Mouse (Mus musculus): ENCODE data around the gene Frmd8. TPM values are rescaled to one million over a fixed set of nuclear protein-coding genes. Genes with fewer than 3 reads are reported as not detected.
A peak's percentile ranks its signal among the peaks of the same experiment; 100 is the strongest.

The Frmd8 gene
- polyA plus RNA-seq, 1 experiment from 2014 or later = 15.8 TPM

DNA sequence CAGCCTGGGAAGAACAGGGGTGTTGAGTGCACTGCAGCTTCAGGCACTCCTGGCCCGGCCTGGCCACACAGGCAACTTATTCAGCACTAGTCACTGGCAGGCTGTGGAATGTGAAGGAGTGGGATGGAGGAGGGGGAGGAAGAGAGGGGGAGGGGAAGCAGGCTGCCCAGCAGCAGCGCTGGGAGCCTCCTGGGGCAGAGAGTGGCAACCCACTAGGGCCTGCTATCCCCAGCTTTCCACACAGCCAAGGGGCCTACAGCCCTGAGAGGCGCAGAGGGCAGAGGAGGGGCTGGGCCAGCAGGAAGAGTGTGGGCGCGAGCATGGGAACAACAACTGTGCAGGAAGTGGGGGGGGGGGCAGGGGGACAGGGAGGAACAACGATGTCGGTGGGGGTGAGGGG lies 3.8 kb downstream of the Frmd8 start:
- peaks cover 10% of the 10 kb centered on the region for H3K4me1 ChIP-seq (ENCODE audit: control insufficient read depth, insufficient read depth, low read length)
- H3K27ac ChIP-seq (replicated peaks; ENCODE audit: low read depth, low read length) = peak overlapping the region; percentile 76
- H3K4me2 ChIP-seq (ENCODE audit: low read depth, low read length) = peak overlapping the region; percentile 16
- no peaks in the 10 kb centered on the region for H3K27me3 ChIP-seq (ENCODE audit: control insufficient read depth, insufficient read depth, low read length)
- H3K9ac ChIP-seq (replicated peaks; ENCODE audit: low read length) = peak overlapping the region; percentile 44
- ATAC-seq (replicated peaks; ENCODE audit: insufficient number of reproducible peaks, low FRiP score, low TSS enrichment, low read depth) (peak; percentile 63), DNase-seq (ENCODE audit: low spot score) (peak; percentile 77)
- no peaks in the 10 kb centered on the region; the same call in 1 of the 2 replicates for H3K36me3 ChIP-seq (replicated peaks; ENCODE audit: control insufficient read depth, insufficient read depth, low read depth, low read length)
- no peak overlapping the region for H3K4me3 ChIP-seq (ENCODE audit: low read depth, low read length)
- WGBS = 0% methylated on average over 5 of the region's 7 CpGs
- no peaks in the 10 kb centered on the region for H3K9me3 ChIP-seq (replicated peaks; ENCODE audit: control insufficient read depth, low read length)

DNA sequence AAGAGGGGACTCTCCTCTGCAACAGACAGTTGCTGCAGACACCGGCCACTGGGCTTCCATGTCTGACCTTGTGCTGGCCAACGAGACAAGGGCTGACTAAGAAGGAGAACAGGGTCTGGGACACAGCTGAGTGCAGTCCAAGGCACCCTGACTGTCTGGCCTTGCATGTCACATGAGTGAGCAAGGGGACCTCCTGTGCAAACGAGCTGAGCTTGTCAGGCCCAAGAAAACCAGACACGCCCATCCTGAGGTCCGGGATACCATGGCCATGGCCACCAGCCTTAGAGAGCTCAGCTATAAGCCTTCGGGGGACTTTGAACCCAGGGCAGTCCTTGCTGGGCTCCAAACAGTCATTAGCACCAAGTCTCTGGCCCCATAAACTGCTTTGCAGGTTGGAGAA lies 7.0 kb downstream of the Frmd8 start:
- peaks cover 10% of the 10 kb centered on the region for H3K4me1 ChIP-seq (ENCODE audit: control insufficient read depth, insufficient read depth, low read length)
- no peaks in the 10 kb centered on the region for H3K27me3 ChIP-seq (ENCODE audit: control insufficient read depth, insufficient read depth, low read length)
- no peak overlapping the region for H3K9ac ChIP-seq (replicated peaks; ENCODE audit: low read length)
- H3K4me2 ChIP-seq (ENCODE audit: low read depth, low read length) = no peak overlapping the region
- no peak overlapping the region for H3K27ac ChIP-seq (replicated peaks; ENCODE audit: low read depth, low read length)
- H3K36me3 ChIP-seq (replicated peaks; ENCODE audit: control insufficient read depth, insufficient read depth, low read depth, low read length) = peaks cover 10% of the 10 kb centered on the region
- no peak overlapping the region for H3K4me3 ChIP-seq (ENCODE audit: low read depth, low read length)
- DNase-seq (ENCODE audit: low spot score) (no peak), ATAC-seq (replicated peaks; ENCODE audit: insufficient number of reproducible peaks, low FRiP score, low TSS enrichment, low read depth) (no peak)
- H3K9me3 ChIP-seq (replicated peaks; ENCODE audit: control insufficient read depth, low read length) = no peaks in the 10 kb centered on the region
- WGBS = 87% methylated on average over 6 of the region's 6 CpGs

DNA sequence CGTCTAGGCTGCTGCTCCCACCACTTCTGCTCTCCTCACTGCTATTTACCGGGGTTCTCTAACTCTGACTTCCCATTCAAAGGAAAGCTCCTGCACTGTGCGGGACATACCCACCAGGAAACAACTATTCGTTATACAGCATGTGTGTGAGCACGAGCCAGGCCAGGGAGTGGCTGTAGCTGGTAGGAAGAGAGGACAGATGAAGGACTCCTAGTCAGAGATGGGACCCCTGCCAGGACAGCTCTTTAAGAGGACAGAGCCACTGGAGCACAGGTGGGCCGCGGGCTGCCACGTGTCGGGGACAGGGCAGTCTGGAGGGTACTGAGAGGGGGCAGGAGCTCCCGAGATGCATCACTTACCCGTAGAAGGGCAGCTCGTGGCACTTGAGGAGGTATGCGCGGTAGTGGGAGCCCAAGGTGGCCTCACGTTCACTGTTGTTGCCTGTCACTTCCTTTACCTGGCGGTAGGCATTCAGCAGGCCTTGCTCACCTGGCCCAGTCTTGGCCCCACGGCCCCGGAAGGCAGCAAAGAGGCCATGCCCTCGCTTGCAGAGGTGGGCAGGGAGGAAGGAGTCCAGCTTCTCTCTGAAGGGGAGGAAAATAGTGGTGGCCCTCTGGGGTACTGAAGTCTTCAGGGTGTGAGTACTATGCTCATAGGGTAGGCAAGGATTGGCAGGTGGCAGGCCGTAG lies 10.2 kb downstream of the Frmd8 start:
- Histone ChIP-seq H3K4me2 (ENCODE audit: low read depth, low read length) (no peak overlapping the region), H3K9ac (replicated peaks; ENCODE audit: low read length) (no peak overlapping the region), H3K27me3 (ENCODE audit: control insufficient read depth, insufficient read depth, low read length) (no peaks in the 10 kb centered on the region), H3K4me3 (ENCODE audit: low read depth, low read length) (no peak overlapping the region), H3K36me3 (replicated peaks; ENCODE audit: control insufficient read depth, insufficient read depth, low read depth, low read length) (peaks cover 23% of the 10 kb centered on the region), H3K27ac (replicated peaks; ENCODE audit: low read depth, low read length) (no peak overlapping the region), H3K4me1 (ENCODE audit: control insufficient read depth, insufficient read depth, low read length) (no peaks in the 10 kb centered on the region), H3K9me3 (replicated peaks; ENCODE audit: control insufficient read depth, low read length) (no peaks in the 10 kb centered on the region; the same call in 1 of the 2 replicates)
- no peak for DNase-seq (ENCODE audit: low spot score)
- WGBS = 92% methylated on average over 20 of the region's 20 CpGs
- ATAC-seq (replicated peaks; ENCODE audit: insufficient number of reproducible peaks, low FRiP score, low TSS enrichment, low read depth) = 0 out of 2 replicates have a peak, but pooled peaks have one; percentile 31

DNA sequence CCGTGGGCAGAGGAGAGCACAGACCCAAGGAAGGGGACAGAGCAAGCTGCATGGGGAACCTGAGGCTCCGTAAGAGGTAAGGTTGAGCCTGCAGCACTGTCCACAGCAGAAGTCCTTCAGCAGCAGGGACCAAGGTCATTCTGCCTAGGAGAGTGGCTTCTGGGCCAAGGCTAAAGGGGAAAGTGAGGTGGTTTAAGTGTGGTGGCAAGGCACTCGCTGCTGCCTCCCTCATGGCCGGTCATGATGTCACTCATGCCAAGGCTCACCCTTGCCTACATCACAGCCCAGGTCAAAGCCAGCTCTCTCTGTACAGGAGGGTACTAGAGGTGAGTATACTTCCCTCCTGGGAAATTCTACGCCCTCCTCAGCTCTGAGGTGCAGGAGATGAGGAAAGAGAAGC lies 11.3 kb downstream of the Frmd8 start:
- H3K9me3 ChIP-seq (replicated peaks; ENCODE audit: control insufficient read depth, low read length) = no peaks in the 10 kb centered on the region; the same call in 1 of the 2 replicates
- WGBS = 98% methylated on average over 5 of the region's 5 CpGs

DNA sequence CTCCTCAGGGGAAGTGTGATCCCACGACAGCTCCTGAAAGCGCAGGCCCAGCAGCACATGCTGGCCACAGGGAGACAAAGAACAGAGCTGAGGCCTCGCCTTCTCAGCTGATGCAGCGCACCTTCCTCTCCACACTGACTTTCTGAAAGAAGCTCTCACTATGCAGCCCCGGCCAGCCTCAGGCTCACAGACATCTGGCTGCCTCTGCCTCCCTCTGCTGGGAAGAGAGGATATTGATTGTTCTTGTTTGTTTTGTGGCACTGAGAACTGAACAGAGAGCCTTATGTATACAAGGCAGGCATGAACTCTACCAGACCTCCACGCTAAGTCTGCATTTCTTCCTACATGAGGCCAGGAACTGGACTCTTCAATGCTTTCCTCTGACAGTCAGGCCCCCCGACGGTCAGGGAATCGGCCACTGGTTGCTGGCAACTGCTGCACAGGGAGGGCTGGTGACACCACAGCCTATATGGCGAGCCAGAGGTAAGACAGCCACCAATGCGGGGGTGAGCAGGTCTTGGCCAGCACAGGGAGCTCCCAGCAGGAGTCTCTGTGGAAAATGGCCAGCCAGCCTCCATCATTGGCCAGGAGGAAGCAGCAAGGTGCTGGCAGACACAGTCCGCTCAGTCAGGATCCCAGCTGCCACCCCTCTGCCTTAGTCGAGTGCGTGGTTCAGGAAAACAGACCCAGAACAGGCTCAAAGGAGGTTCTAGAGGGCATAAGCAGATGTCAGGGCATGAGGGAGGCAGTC lies 12.6 kb downstream of the Frmd8 start:
- Histone ChIP-seq H3K27me3 (ENCODE audit: control insufficient read depth, insufficient read depth, low read length) (no peaks in the 10 kb centered on the region), H3K4me3 (ENCODE audit: low read depth, low read length) (no peak overlapping the region), H3K9ac (replicated peaks; ENCODE audit: low read length) (no peak overlapping the region), H3K9me3 (replicated peaks; ENCODE audit: control insufficient read depth, low read length) (no peaks in the 10 kb centered on the region; the same call in 1 of the 2 replicates), H3K36me3 (replicated peaks; ENCODE audit: control insufficient read depth, insufficient read depth, low read depth, low read length) (peaks cover 23% of the 10 kb centered on the region), H3K27ac (replicated peaks; ENCODE audit: low read depth, low read length) (no peak overlapping the region), H3K4me1 (ENCODE audit: control insufficient read depth, insufficient read depth, low read length) (no peaks in the 10 kb centered on the region), H3K4me2 (ENCODE audit: low read depth, low read length) (no peak overlapping the region)
- no peak for ATAC-seq (replicated peaks; ENCODE audit: insufficient number of reproducible peaks, low FRiP score, low TSS enrichment, low read depth)
- DNase-seq (ENCODE audit: low spot score) = no peak
- WGBS = 97% methylated on average over 14 of the region's 14 CpGs

More for the DNA sequence above, 11.3 kb downstream of the Frmd8 start:
- H3K36me3 ChIP-seq (replicated peaks; ENCODE audit: control insufficient read depth, insufficient read depth, low read depth, low read length) = peaks cover 23% of the 10 kb centered on the region
- no peak overlapping the region for H3K27ac ChIP-seq (replicated peaks; ENCODE audit: low read depth, low read length)
- no peaks in the 10 kb centered on the region for H3K27me3 ChIP-seq (ENCODE audit: control insufficient read depth, insufficient read depth, low read length)
- DNase-seq (ENCODE audit: low spot score) (no peak), ATAC-seq (replicated peaks; ENCODE audit: insufficient number of reproducible peaks, low FRiP score, low TSS enrichment, low read depth) (no peak)
- no peak overlapping the region for H3K9ac ChIP-seq (replicated peaks; ENCODE audit: low read length)
- H3K4me1 ChIP-seq (ENCODE audit: control insufficient read depth, insufficient read depth, low read length) = no peaks in the 10 kb centered on the region
- H3K4me2 ChIP-seq (ENCODE audit: low read depth, low read length) = no peak overlapping the region
- no peak overlapping the region for H3K4me3 ChIP-seq (ENCODE audit: low read depth, low read length)

DNA sequence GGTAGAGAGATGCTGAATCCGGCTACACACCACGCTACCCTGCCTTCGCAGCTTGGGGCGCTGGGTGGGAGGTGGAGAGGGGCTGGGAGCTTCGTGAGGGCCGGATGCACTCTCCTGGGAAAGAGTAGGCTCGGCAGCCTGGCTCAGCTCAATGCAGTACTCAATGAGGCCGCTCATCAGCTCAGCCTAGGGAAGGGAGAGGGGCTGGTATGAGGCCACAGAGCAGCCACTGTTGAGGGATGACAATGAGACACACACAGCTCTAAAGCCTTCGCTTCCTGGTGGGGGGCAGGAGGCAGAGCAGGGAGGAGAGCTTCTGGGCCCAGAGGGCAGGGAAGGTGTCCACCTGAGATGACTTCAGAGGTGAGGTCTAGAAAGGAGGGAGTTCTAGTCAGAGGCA lies 18.5 kb downstream of the Frmd8 start:
- WGBS = 61% methylated on average over 9 of the region's 9 CpGs
- ATAC-seq (replicated peaks; ENCODE audit: insufficient number of reproducible peaks, low FRiP score, low TSS enrichment, low read depth) = 0 out of 2 replicates have a peak, but pooled peaks have one; percentile 29
- no peak for DNase-seq (ENCODE audit: low spot score)
- H3K4me2 ChIP-seq (ENCODE audit: low read depth, low read length) = no peak overlapping the region
- no peak overlapping the region for H3K27ac ChIP-seq (replicated peaks; ENCODE audit: low read depth, low read length)
- no peaks in the 10 kb centered on the region for H3K9me3 ChIP-seq (replicated peaks; ENCODE audit: control insufficient read depth, low read length)
- no peaks in the 10 kb centered on the region for H3K4me1 ChIP-seq (ENCODE audit: control insufficient read depth, insufficient read depth, low read length)
- peaks cover 9% of the 10 kb centered on the region for H3K36me3 ChIP-seq (replicated peaks; ENCODE audit: control insufficient read depth, insufficient read depth, low read depth, low read length)
- no peak overlapping the region for H3K9ac ChIP-seq (replicated peaks; ENCODE audit: low read length)
- H3K4me3 ChIP-seq (ENCODE audit: low read depth, low read length) = no peak overlapping the region
- H3K27me3 ChIP-seq (ENCODE audit: control insufficient read depth, insufficient read depth, low read length) = no peaks in the 10 kb centered on the region

DNA sequence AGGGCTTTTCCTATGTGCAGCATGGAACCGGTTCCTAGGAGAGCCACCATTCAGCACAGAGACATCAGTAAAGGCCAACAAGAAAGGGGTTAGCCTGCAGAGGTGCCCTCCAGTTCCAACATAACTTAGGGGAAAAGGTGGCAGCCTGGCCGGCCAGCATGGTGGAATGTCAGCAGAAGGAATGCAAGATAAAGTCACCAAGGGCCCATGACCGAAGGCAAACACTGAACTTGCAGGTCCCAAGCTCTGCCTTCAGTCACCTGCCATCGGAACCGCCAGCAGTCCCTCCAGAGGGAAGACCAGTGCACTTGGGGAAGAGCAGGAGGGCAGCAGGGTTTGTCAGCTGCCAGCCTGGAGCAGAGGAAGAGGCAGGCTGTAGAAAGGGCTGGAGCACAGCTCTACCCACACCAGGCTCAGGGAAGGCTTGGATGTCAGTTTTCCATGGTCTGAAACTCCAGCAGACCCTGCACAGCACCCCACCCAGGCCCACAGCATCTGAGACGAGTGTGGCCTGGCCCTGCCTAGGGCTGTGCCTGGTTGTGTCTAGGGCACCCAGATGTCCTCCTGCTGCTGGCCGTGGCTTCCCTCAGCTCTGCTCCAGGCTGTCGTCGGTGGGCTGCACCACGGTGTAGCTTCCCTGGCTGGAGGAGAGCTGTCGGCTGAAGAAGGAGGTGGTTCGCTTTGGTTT lies 22.9 kb downstream of the Frmd8 start:
- ATAC-seq (replicated peaks; ENCODE audit: insufficient number of reproducible peaks, low FRiP score, low TSS enrichment, low read depth) (no peak), DNase-seq (ENCODE audit: low spot score) (no peak)
- H3K9me3 ChIP-seq (replicated peaks; ENCODE audit: control insufficient read depth, low read length) = no peaks in the 10 kb centered on the region
- peaks cover 25% of the 10 kb centered on the region for H3K4me1 ChIP-seq (ENCODE audit: control insufficient read depth, insufficient read depth, low read length)
- no peak overlapping the region for H3K4me3 ChIP-seq (ENCODE audit: low read depth, low read length)
- H3K9ac ChIP-seq (replicated peaks; ENCODE audit: low read length) = no peak overlapping the region
- H3K4me2 ChIP-seq (ENCODE audit: low read depth, low read length) = no peak overlapping the region
- no peak overlapping the region for H3K27ac ChIP-seq (replicated peaks; ENCODE audit: low read depth, low read length)
- no peaks in the 10 kb centered on the region for H3K27me3 ChIP-seq (ENCODE audit: control insufficient read depth, insufficient read depth, low read length)
- H3K36me3 ChIP-seq (replicated peaks; ENCODE audit: control insufficient read depth, insufficient read depth, low read depth, low read length) = peaks cover 10% of the 10 kb centered on the region
- 85% methylated on average over 12 of the region's 12 CpGs for WGBS

Measured in embryonic facial prominence, embryonic 11.5 days (tissue).